Mouse (Mus musculus) liver, adult 2 months (tissue): ENCODE results near the gene Gja6.

Experiments used
- CTCF ChIP-seq: fragments of 200-500 bp; IDR thresholded peaks from 2 replicates; pipeline ENCODE4 v1.5.1; 2011; ENCODE audit warnings: low read depth, low read length, control low read depth
- POLR2A ChIP-seq: fragments of 200-500 bp; IDR thresholded peaks from 2 replicates; pipeline ENCODE4 v1.6.1; 2011; ENCODE audit warnings: low read length, control low read depth; ENCODE audit not compliant: insufficient read depth; ENCODE audit errors: extremely low read depth

DNA sequence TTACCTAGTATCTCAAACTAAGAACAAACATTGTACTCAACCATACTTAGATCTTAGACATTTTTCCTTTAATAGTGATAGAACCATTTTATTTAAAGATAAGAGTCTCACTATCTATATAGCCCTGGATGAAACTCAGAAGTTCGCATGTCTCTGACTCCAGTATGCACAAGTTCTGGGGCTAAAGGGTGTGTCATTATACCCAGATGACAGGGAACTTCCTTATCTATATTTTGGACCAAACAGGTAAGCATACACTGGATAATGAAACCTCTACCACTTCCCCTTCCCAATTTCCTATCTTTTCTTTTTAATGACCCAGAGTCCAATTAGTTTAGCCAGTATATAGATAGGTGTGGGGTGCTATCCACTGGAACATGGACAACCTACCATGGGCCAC lies 22.0 kb upstream of the Gja6 start:
- TF ChIP-seq POLR2A (no peak), CTCF (no peak)
